In genomic region chr2:27146840-27147239, GRCm38 (mm10) we compare ENCODE assay signal across 35 mouse cellular contexts. TPM values are rescaled to one million over a fixed set of nuclear protein-coding genes. Genes with fewer than 3 reads are reported as not detected.
"Had no signal": no experiment of that assay in that cellular context is flagged by ENCODE, and none has a peak within 500 bp of the region (broad histone marks: within the 10 kb centered on the region; RNA-seq: fewer than 3 reads in every experiment).

No protein-coding gene starts in this region.

- H3K27ac ChIP-seq: heart, embryonic 10.5 days; heart, embryonic 13.5 days; heart, embryonic 15.5 days; hindbrain, embryonic 10.5 days; hindbrain, embryonic 14.5 days; hindbrain, embryonic 15.5 days; hindbrain, postnatal 0 days; intestine, embryonic 15.5 days; kidney, embryonic 15.5 days; kidney, postnatal 0 days; layer of hippocampus, adult 2 months; left cerebral cortex, adult 2 months had no signal

- H3K4me3 ChIP-seq: heart, embryonic 10.5 days; heart, embryonic 12.5 days; heart, embryonic 13.5 days; heart, embryonic 15.5 days; hindbrain, embryonic 10.5 days; hindbrain, embryonic 15.5 days; intestine, embryonic 15.5 days; kidney, embryonic 15.5 days; layer of hippocampus, adult 2 months; left cerebral cortex, adult 2 months had no signal

- H3K9ac ChIP-seq: heart, embryonic 12.5 days; heart, embryonic 13.5 days; heart, embryonic 15.5 days; hindbrain, embryonic 14.5 days; hindbrain, embryonic 15.5 days; intestine, embryonic 15.5 days; kidney, embryonic 15.5 days had no signal

- H3K36me3 ChIP-seq: heart, embryonic 10.5 days; heart, embryonic 12.5 days; heart, embryonic 13.5 days; heart, embryonic 15.5 days; hindbrain, embryonic 10.5 days; hindbrain, embryonic 15.5 days; intestine, embryonic 15.5 days; kidney, embryonic 15.5 days had no signal

- H3K4me2 ChIP-seq: heart, embryonic 11.5 days; heart, embryonic 12.5 days; heart, embryonic 13.5 days; heart, embryonic 15.5 days; hindbrain, embryonic 14.5 days; hindbrain, embryonic 15.5 days; intestine, embryonic 15.5 days; kidney, embryonic 15.5 days had no signal

- ATAC-seq: hindbrain, embryonic 16.5 days; hindbrain, postnatal 0 days; inflammation-experienced regulatory T-cells, adult 6 months; intestine, embryonic 15.5 days; intestine, embryonic 16.5 days; intestine, postnatal 0 days had no signal

- H3K9me3 ChIP-seq: heart, embryonic 10.5 days; heart, embryonic 12.5 days; heart, embryonic 13.5 days; heart, embryonic 15.5 days; hindbrain, embryonic 10.5 days; hindbrain, embryonic 15.5 days; intestine, embryonic 15.5 days; kidney, embryonic 15.5 days had no signal

- DNase-seq: heart, postnatal 10 days; heart, postnatal 14 days; heart, postnatal 36 days; heart, postnatal 4 days; kidney, adult 11 months; kidney, adult 18-20 months; kidney, adult 2 months; kidney, adult 8-10 months; kidney, adult 9 months; kidney, postnatal 10 days; kidney, postnatal 14 days; kidney, postnatal 25 days; kidney, postnatal 36 days; kidney, postnatal 4 days; layer of hippocampus, adult 9-11 months; layer of hippocampus, postnatal 36 days had no signal

RNA-seq across cellular contexts. Expression of gene Fam163b, which starts 4.5 kb away (rescaled TPM):
- polyA plus RNA-seq: inflammation-experienced regulatory T-cells, adult 6 months; kidney, embryonic 14.5 days; kidney, postnatal 0 days had no signal

RNA-seq across cellular contexts. Expression of gene Dbh, which starts 18.2 kb away (rescaled TPM):
- polyA plus RNA-seq: kidney, embryonic 14.5 days had no signal
